Mouse (Mus musculus) myocyte (in vitro differentiated cells): ENCODE measurements around the gene Gm13023. TPM values are rescaled to one million over a fixed set of nuclear protein-coding genes. Genes with fewer than 3 reads are reported as not detected.
"Not testable (repeated sequence)": the region's sequence is repeated elsewhere in the genome, so short reads cannot be mapped to it uniquely, and the experiment has no call there.

Source experiments
- H3K27me3 ChIP-seq: one replicate; pipeline ENCODE4 v1.6.1; 2011; ENCODE audit not compliant: control insufficient read depth, insufficient read depth, insufficient read length
- H3K36me3 ChIP-seq: one replicate; pipeline ENCODE4 v1.6.1; 2011; ENCODE audit not compliant: control insufficient read depth, insufficient read depth
- H3K4me2 ChIP-seq: one replicate; pipeline ENCODE4 v1.6.1; 2011; ENCODE audit warnings: low read depth, control low read depth
- H3K4me3 ChIP-seq: one replicate; pipeline ENCODE4 v1.5.1; 2011; ENCODE audit warnings: mild to moderate bottlenecking, control low read depth, moderate library complexity
- H3K79me2 ChIP-seq: one replicate; pipeline ENCODE4 v1.6.1; 2011; ENCODE audit not compliant: control insufficient read depth, insufficient read depth
- H3ac ChIP-seq: one replicate; pipeline ENCODE4 v1.6.1; 2011; ENCODE audit not compliant: control insufficient read depth, insufficient read length
- CEBPB ChIP-seq: IDR thresholded peaks from 2 replicates; pipeline ENCODE4 v1.6.1; 2011; ENCODE audit warnings: mild to moderate bottlenecking, moderate library complexity; ENCODE audit not compliant: poor library complexity, insufficient read depth, severe bottlenecking
- E2F4 ChIP-seq: IDR thresholded peaks from one replicate; pipeline ENCODE4 v1.6.1; 2011; ENCODE audit warnings: mild to moderate bottlenecking, control low read depth, moderate library complexity; ENCODE audit not compliant: insufficient read depth
- MAX ChIP-seq: IDR thresholded peaks from one replicate; pipeline ENCODE4 v1.6.1; 2011; ENCODE audit warnings: low read depth, mild to moderate bottlenecking, control low read depth
- MYOD1 ChIP-seq, 3 experiments: IDR thresholded peaks; one replicate each; pipeline ENCODE4 v1.6.1; 2011; ENCODE audit warnings: control low read depth in 2 of 3, low read depth in 2 of 3, mild to moderate bottlenecking in 2 of 3, moderate library complexity in 1 of 3; ENCODE audit not compliant: insufficient read length in 2 of 3, control insufficient read depth in 1 of 3
- MYOG ChIP-seq, 3 experiments: IDR thresholded peaks; one replicate each; pipeline ENCODE4 v1.6.1; 2011; ENCODE audit warnings: control low read depth in 2 of 3, low read depth in 2 of 3, mild to moderate bottlenecking in 2 of 3; ENCODE audit not compliant: insufficient read length in 2 of 3, control insufficient read depth in 1 of 3, insufficient read depth in 1 of 3
- POLR2A ChIP-seq: IDR thresholded peaks from one replicate; pipeline ENCODE4 v1.6.1; 2011; ENCODE audit warnings: low read depth, mild to moderate bottlenecking, control low read depth, moderate library complexity; ENCODE audit not compliant: insufficient read length
- POLR2AphosphoS2 ChIP-seq: IDR thresholded peaks from one replicate; pipeline ENCODE4 v1.6.1; 2011; ENCODE audit warnings: low read depth, control low read depth; ENCODE audit not compliant: insufficient read length
- REST ChIP-seq: IDR thresholded peaks from one replicate; pipeline ENCODE4 v1.6.1; 2011; ENCODE audit warnings: mild to moderate bottlenecking, control low read depth, moderate library complexity; ENCODE audit not compliant: insufficient read depth, insufficient read length
- SRF ChIP-seq: IDR thresholded peaks from one replicate; pipeline ENCODE4 v1.6.1; 2011; ENCODE audit warnings: low read depth; ENCODE audit not compliant: control insufficient read depth, insufficient read length
- TCF12 ChIP-seq: IDR thresholded peaks from one replicate; pipeline ENCODE4 v1.6.1; 2011; ENCODE audit warnings: mild to moderate bottlenecking, control low read depth; ENCODE audit not compliant: poor library complexity, insufficient read depth, severe bottlenecking
- TCF3 ChIP-seq: IDR thresholded peaks from one replicate; pipeline ENCODE4 v1.6.1; 2011; ENCODE audit warnings: low read depth, control low read depth; ENCODE audit not compliant: insufficient read length
- USF1 ChIP-seq: IDR thresholded peaks from one replicate; pipeline ENCODE4 v1.6.1; 2011; ENCODE audit warnings: low read depth, mild to moderate bottlenecking, control low read depth, moderate library complexity
- polyA plus RNA-seq: library from polyadenylated mRNA; unstranded; fragments of >200 nt; fragmentation: generic; extraction: Trizol; gene quantifications from one replicate; pipeline ENCODE4 v1.2.1, GENCODE M21; 2012; ENCODE audit warnings: missing spikeins

Gene Gm13023
- polyA plus RNA-seq = not detected

GRCm38 (mm10) chr4:143789052-143789451, at the start of gene Gm13023:
TSS of gene Gm13023 (plus strand) at chr4:143789352.
- not testable (repeated sequence) for H3K36me3 ChIP-seq, H3K4me3 ChIP-seq, H3K27me3 ChIP-seq, H3K4me2 ChIP-seq, H3K79me2 ChIP-seq, H3ac ChIP-seq

- Histone ChIP-seq H3K27me3 (no peaks in the 10 kb centered on the region), H3K36me3 (no peaks in the 10 kb centered on the region), H3K79me2 (no peaks in the 10 kb centered on the region), H3ac (no peak within 1 kb of the TSS), H3K4me2 (no peak within 1 kb of the TSS), H3K4me3 (no peak within 1 kb of the TSS)
- TF ChIP-seq MYOD1 (IDR thresholded peaks at IDR 0.05; ENCODE audit: control insufficient read depth in 1 of 3, insufficient read length in 2 of 3, low read depth in 2 of 3) (no peak), E2F4 (no peak), MAX (no peak), POLR2AphosphoS2 (no peak), POLR2A (no peak), TCF12 (no peak), REST (no peak), MYOG (IDR thresholded peaks at IDR 0.05; ENCODE audit: control insufficient read depth in 1 of 3, insufficient read depth in 1 of 3, insufficient read length in 2 of 3, low read depth in 2 of 3) (no peak), SRF (no peak), TCF3 (no peak), USF1 (no peak), CEBPB (no peak)
Observed at GRCm38 (mm10) chr4:143815993-143816392, 26.8 kb downstream of the Gm13023 start, which contains the start of gene Gm13084. TSS of gene Gm13084 (minus strand) at chr4:143816093.

Other genes with a start within 250 kb of the Gm13023 start
- not detected for gene BC080695, start 237.7 kb upstream of the Gm13023 start, polyA plus RNA-seq
- not detected for gene Gm13057, start 237.6 kb upstream of the Gm13023 start, polyA plus RNA-seq
- gene Gm13083, start 174.3 kb upstream of the Gm13023 start, polyA plus RNA-seq = not detected
- gene Gm13088, start 132.1 kb upstream of the Gm13023 start, polyA plus RNA-seq = not detected
- gene Gm13089, start 86.6 kb upstream of the Gm13023 start, polyA plus RNA-seq = not detected
- not detected for gene Gm13078, start 69.9 kb upstream of the Gm13023 start, polyA plus RNA-seq
- gene Gm13084, start 26.7 kb downstream of the Gm13023 start, polyA plus RNA-seq = not detected
- gene Gm13103, start 57.1 kb downstream of the Gm13023 start, polyA plus RNA-seq = not detected
- not detected for gene Pramef6, start 111.0 kb downstream of the Gm13023 start, polyA plus RNA-seq
- not detected for gene Pramef25, start 161.7 kb downstream of the Gm13023 start, polyA plus RNA-seq
- gene Gm13101, start 177.6 kb downstream of the Gm13023 start, polyA plus RNA-seq = not detected
- gene Pramef17, start 205.0 kb downstream of the Gm13023 start, polyA plus RNA-seq = not detected